Mouse (Mus musculus): Measurements from ENCODE around the gene Sdk1. TPM values are rescaled to one million over a fixed set of nuclear protein-coding genes. Genes with fewer than 3 reads are reported as not detected.
A peak's percentile ranks its signal among the peaks of the same experiment; 100 is the strongest.

Sdk1 gene
- total and polyA plus RNA-seq, 2 experiments from 2014 or later, result 0.59 to 8.4 TPM

- H3K36me3 ChIP-seq (replicated peaks; ENCODE audit: control insufficient read depth, insufficient read depth, low read length), result no peaks in the 10 kb centered on the region
- DNase-seq (ENCODE audit: low spot score) (no peak), ATAC-seq (ENCODE audit: insufficient read depth, low read depth) (no peak)
- H3K4me3 ChIP-seq (ENCODE audit: low read depth, low read length), result no peak overlapping the region
- 0 out of 2 replicates have a peak, but pooled peaks cover 2% of the 10 kb centered on the region for H3K27me3 ChIP-seq (ENCODE audit: control insufficient read depth, insufficient read depth, low read length)
- no peak overlapping the region for H3K9ac ChIP-seq (replicated peaks; ENCODE audit: low read depth, low read length)
- H3K9me3 ChIP-seq (replicated peaks; ENCODE audit: control insufficient read depth, low read length), result peaks cover 5% of the 10 kb centered on the region; the same call in 1 of the 2 replicates
- no peaks in the 10 kb centered on the region for H3K4me1 ChIP-seq (ENCODE audit: control insufficient read depth, insufficient read depth)
- no peak for TF ChIP-seq CTCF (IDR thresholded peaks at IDR 0.05; ENCODE audit: low read depth)
- no peak for TF ChIP-seq EP300 (IDR thresholded peaks at IDR 0.05; ENCODE audit: low read depth)
- WGBS, result 40% methylated on average over 13 of the region's 13 CpGs
- peak overlapping the region; percentile 23; the same call in 1 of the 2 replicates for H3K4me2 ChIP-seq (ENCODE audit: low read depth, low read length)
- no peak overlapping the region for H3K27ac ChIP-seq (ENCODE audit: low read depth)
These were observed 283.8 kb downstream of the Sdk1 start for GRCm38 (mm10) chr5:141524801-141525715.

GRCm38 (mm10) chr5:141540193-141540592 is 298.9 kb downstream of the Sdk1 start:
- H3K4me3 ChIP-seq (ENCODE audit: low read depth, low read length), result no peak overlapping the region
- H3K9me3 ChIP-seq (replicated peaks; ENCODE audit: control insufficient read depth, low read length), result no peaks in the 10 kb centered on the region
- ATAC-seq (ENCODE audit: insufficient read depth, low read depth) (no peak), DNase-seq (ENCODE audit: low spot score) (no peak)
- TF ChIP-seq CTCF (IDR thresholded peaks at IDR 0.05; ENCODE audit: low read depth) (no peak), EP300 (IDR thresholded peaks at IDR 0.05; ENCODE audit: low read depth) (no peak)
- H3K36me3 ChIP-seq (replicated peaks; ENCODE audit: control insufficient read depth, insufficient read depth, low read length), result no peaks in the 10 kb centered on the region
- no peak overlapping the region for H3K4me2 ChIP-seq (ENCODE audit: low read depth, low read length)
- H3K4me1 ChIP-seq (ENCODE audit: control insufficient read depth, insufficient read depth), result no peaks in the 10 kb centered on the region
- H3K27ac ChIP-seq (ENCODE audit: low read depth), result no peak overlapping the region
- H3K9ac ChIP-seq (replicated peaks; ENCODE audit: low read depth, low read length), result no peak overlapping the region
- H3K27me3 ChIP-seq (ENCODE audit: control insufficient read depth, insufficient read depth, low read length), result no peaks in the 10 kb centered on the region
- 61% methylated on average over 5 of the region's 5 CpGs for WGBS

GRCm38 (mm10) chr5:141542890-141543666 is 301.8 kb downstream of the Sdk1 start:
- ATAC-seq (ENCODE audit: insufficient read depth, low read depth) (no peak), DNase-seq (ENCODE audit: low spot score) (no peak)
- TF ChIP-seq CTCF (IDR thresholded peaks at IDR 0.05; ENCODE audit: low read depth) (no peak), EP300 (IDR thresholded peaks at IDR 0.05; ENCODE audit: low read depth) (no peak)
- Histone ChIP-seq H3K36me3 (replicated peaks; ENCODE audit: control insufficient read depth, insufficient read depth, low read length) (no peaks in the 10 kb centered on the region), H3K27ac (ENCODE audit: low read depth) (no peak overlapping the region), H3K27me3 (ENCODE audit: control insufficient read depth, insufficient read depth, low read length) (no peaks in the 10 kb centered on the region), H3K4me1 (ENCODE audit: control insufficient read depth, insufficient read depth) (no peaks in the 10 kb centered on the region), H3K9ac (replicated peaks; ENCODE audit: low read depth, low read length) (no peak overlapping the region), H3K9me3 (replicated peaks; ENCODE audit: control insufficient read depth, low read length) (no peaks in the 10 kb centered on the region), H3K4me3 (ENCODE audit: low read depth, low read length) (no peak overlapping the region), H3K4me2 (ENCODE audit: low read depth, low read length) (no peak overlapping the region)
- WGBS, result 48% methylated on average over 8 of the region's 8 CpGs

GRCm38 (mm10) chr5:141553444-141553843 is 312.2 kb downstream of the Sdk1 start:
- Histone ChIP-seq H3K4me3 (ENCODE audit: low read depth, low read length) (no peak overlapping the region), H3K9ac (replicated peaks; ENCODE audit: low read depth, low read length) (no peak overlapping the region), H3K36me3 (replicated peaks; ENCODE audit: control insufficient read depth, insufficient read depth, low read length) (no peaks in the 10 kb centered on the region), H3K4me2 (ENCODE audit: low read depth, low read length) (no peak overlapping the region), H3K27me3 (ENCODE audit: control insufficient read depth, insufficient read depth, low read length) (no peaks in the 10 kb centered on the region), H3K9me3 (replicated peaks; ENCODE audit: control insufficient read depth, low read length) (no peaks in the 10 kb centered on the region), H3K27ac (ENCODE audit: low read depth) (no peak overlapping the region), H3K4me1 (ENCODE audit: control insufficient read depth, insufficient read depth) (peaks cover 12% of the 10 kb centered on the region)
- ATAC-seq (ENCODE audit: insufficient read depth, low read depth) (no peak), DNase-seq (ENCODE audit: low spot score) (no peak)
- 73% methylated on average over 9 of the region's 9 CpGs for WGBS
- TF ChIP-seq CTCF (IDR thresholded peaks at IDR 0.05; ENCODE audit: low read depth) (no peak), EP300 (IDR thresholded peaks at IDR 0.05; ENCODE audit: low read depth) (no peak)

- 70% methylated on average over 4 of the region's 4 CpGs for WGBS
- Histone ChIP-seq H3K36me3 (replicated peaks; ENCODE audit: control insufficient read depth, insufficient read depth, low read length) (no peaks in the 10 kb centered on the region), H3K4me1 (ENCODE audit: control insufficient read depth, insufficient read depth) (peaks cover 24% of the 10 kb centered on the region), H3K27ac (ENCODE audit: low read depth) (no peak overlapping the region), H3K4me3 (ENCODE audit: low read depth, low read length) (no peak overlapping the region), H3K27me3 (ENCODE audit: control insufficient read depth, insufficient read depth, low read length) (no peaks in the 10 kb centered on the region), H3K4me2 (ENCODE audit: low read depth, low read length) (no peak overlapping the region), H3K9me3 (replicated peaks; ENCODE audit: control insufficient read depth, low read length) (no peaks in the 10 kb centered on the region), H3K9ac (replicated peaks; ENCODE audit: low read depth, low read length) (no peak overlapping the region)
- ATAC-seq (ENCODE audit: insufficient read depth, low read depth) (no peak), DNase-seq (ENCODE audit: low spot score) (no peak)
- TF ChIP-seq CTCF (IDR thresholded peaks at IDR 0.05; ENCODE audit: low read depth), result no peak
- no peak for TF ChIP-seq EP300 (IDR thresholded peaks at IDR 0.05; ENCODE audit: low read depth)
These were observed 317.4 kb downstream of the Sdk1 start for GRCm38 (mm10) chr5:141558731-141559130.

Data from heart, postnatal 0 days (tissue).